Mouse (Mus musculus) retina, embryonic 14.5 days (tissue): ENCODE measurements at regions not wholly inside any gene's neighbourhood (a gene's known extent, or its start where the extent isn't known, plus 50 kb on each side); places are given as distances from the start of the nearest gene placed in this dataset.

ENCODE experiments used
- DNase-seq: peaks from one replicate; pipeline ENCODE4 v3.0.0-alpha.2; 2015; ENCODE audit warnings: low spot score

- no peak for DNase-seq
These were observed 148.5 kb downstream of the Clic5 start for GRCm38 (mm10) chr17:44336842-44337241.

GRCm38 (mm10) chr17:44337253-44337652 is 148.9 kb downstream of the Clic5 start:
- DNase-seq = no peak

- DNase-seq = no peak
These were observed 156.2 kb downstream of the Clic5 start for GRCm38 (mm10) chr17:44344542-44344941.

GRCm38 (mm10) chr17:44345374-44345773 is 157.0 kb downstream of the Clic5 start:
- DNase-seq = no peak

GRCm38 (mm10) chr17:44350201-44350948 is 162.0 kb downstream of the Clic5 start:
- DNase-seq = no peak

- DNase-seq = no peak
These were observed 162.5 kb downstream of the Clic5 start for GRCm38 (mm10) chr17:44350949-44351244.

- DNase-seq = peak; percentile 64
These were observed 163.2 kb downstream of the Clic5 start for GRCm38 (mm10) chr17:44351499-44352117.

- no peak for DNase-seq
These were observed 163.8 kb downstream of the Clic5 start for GRCm38 (mm10) chr17:44352142-44352541.

- no peak for DNase-seq
These were observed 174.7 kb downstream of the Clic5 start for GRCm38 (mm10) chr17:44363111-44363510.

- DNase-seq = no peak
These were observed 176.1 kb downstream of the Clic5 start for GRCm38 (mm10) chr17:44364494-44364893.

- no peak for DNase-seq
These were observed 178.1 kb downstream of the Clic5 start for GRCm38 (mm10) chr17:44366438-44366837.

- no peak for DNase-seq
These were observed 179.2 kb downstream of the Clic5 start for GRCm38 (mm10) chr17:44367561-44367960.

- DNase-seq = no peak
These were observed 182.6 kb downstream of the Clic5 start for GRCm38 (mm10) chr17:44370966-44371465.

- no peak for DNase-seq
These were observed 183.2 kb downstream of the Clic5 start for GRCm38 (mm10) chr17:44371620-44372019.

- DNase-seq = no peak
These were observed 185.5 kb downstream of the Clic5 start for GRCm38 (mm10) chr17:44373744-44374456.

GRCm38 (mm10) chr17:44378391-44378790 is 190.0 kb downstream of the Clic5 start:
- peak; percentile 9 for DNase-seq

- DNase-seq = no peak
These were observed 200.5 kb downstream of the Clic5 start for GRCm38 (mm10) chr17:44388916-44389315.

- DNase-seq = peak; percentile 72
These were observed 209.4 kb downstream of the Clic5 start for GRCm38 (mm10) chr17:44397829-44398228.

GRCm38 (mm10) chr17:44398231-44398630 is 209.8 kb downstream of the Clic5 start:
- no peak for DNase-seq

- DNase-seq = no peak
These were observed 216.5 kb downstream of the Clic5 start for GRCm38 (mm10) chr17:44404923-44405322.

- DNase-seq = no peak
These were observed 222.6 kb downstream of the Clic5 start for GRCm38 (mm10) chr17:44410961-44411360.

GRCm38 (mm10) chr17:44418676-44419404 is 230.5 kb downstream of the Clic5 start:
- no peak for DNase-seq
